Mouse (Mus musculus) limb, embryonic 11.5 days (tissue): ENCODE measurements around the gene M1ap. TPM values are rescaled to one million over a fixed set of nuclear protein-coding genes. Genes with fewer than 3 reads are reported as not detected.
A peak's percentile ranks its signal among the peaks of the same experiment; 100 is the strongest.

Source experiments
- ATAC-seq: fragments of 200-750 bp; cut with Nextera tagmentation; 2 replicates; pipeline ENCODE4 v1.8.0; 2017; ENCODE audit warnings: low read depth; ENCODE audit not compliant: insufficient number of reproducible peaks, low FRiP score, low TSS enrichment
- DNase-seq: peaks from one replicate; pipeline ENCODE4 v3.0.0-alpha.2; 2015; ENCODE audit warnings: low spot score
- H3K27ac ChIP-seq: fragments of 300-500 bp; sonication (generic); replicated peaks from 2 replicates; pipeline ENCODE4 v1.5.1; 2014; ENCODE audit warnings: low read depth, mild to moderate bottlenecking, low read length
- H3K27me3 ChIP-seq: fragments of 300-500 bp; sonication (generic); 2 replicates; pipeline ENCODE4 v1.6.1; 2014; ENCODE audit warnings: mild to moderate bottlenecking, low read length, mixed read lengths; ENCODE audit not compliant: control insufficient read depth, insufficient read depth
- H3K36me3 ChIP-seq: fragments of 300-500 bp; sonication (generic); 2 replicates; pipeline ENCODE4 v1.6.1; 2014; ENCODE audit warnings: mild to moderate bottlenecking, low read length, moderate library complexity, mixed read lengths; ENCODE audit not compliant: control insufficient read depth, insufficient read depth
- H3K4me1 ChIP-seq: fragments of 300-500 bp; sonication (generic); 2 replicates; pipeline ENCODE4 v1.6.1; 2014; ENCODE audit warnings: low read length, mixed read lengths; ENCODE audit not compliant: control insufficient read depth, insufficient read depth
- H3K4me2 ChIP-seq: fragments of 300-500 bp; sonication (generic); 2 replicates; pipeline ENCODE4 v1.6.1; 2014; ENCODE audit warnings: low read depth, mild to moderate bottlenecking, moderate library complexity; ENCODE audit not compliant: severe bottlenecking
- H3K4me3 ChIP-seq: fragments of 300-500 bp; sonication (generic); 2 replicates; pipeline ENCODE4 v1.5.1; 2014; ENCODE audit warnings: low read depth, low read length
- H3K9ac ChIP-seq: fragments of 300-500 bp; sonication (generic); 2 replicates; pipeline ENCODE4 v1.6.1; 2014; ENCODE audit warnings: mild to moderate bottlenecking, low read length
- H3K9me3 ChIP-seq: fragments of 300-500 bp; sonication (generic); 2 replicates; pipeline ENCODE4 v1.6.1; 2016; ENCODE audit warnings: low read length; ENCODE audit not compliant: control insufficient read depth
- WGBS: fragments of 180-500 bp; shearing (Covaris S2); extraction: QIAGEN DNeasy Blood & Tissue Kit; methylation state at CpG from one replicate; pipeline ENCODE4 v1.1.7; 2014; 5-methylcytosine and 5-hydroxymethylcytosine counted together
- polyA plus RNA-seq: library from polyadenylated mRNA; unstranded; fragments of >200 nt; fragmentation: Nextera tagmentation; extraction: Ambion mirVana; gene quantifications from 2 replicates; pipeline ENCODE4 v1.2.1, GENCODE M21; 2014

The M1ap gene
- polyA plus RNA-seq, 1 experiment from 2014 or later, result 0.12 TPM

- Histone ChIP-seq H3K27ac (no peak overlapping the region), H3K9me3 (no peaks in the 10 kb centered on the region), H3K27me3 (peaks cover 23% of the 10 kb centered on the region), H3K36me3 (no peaks in the 10 kb centered on the region), H3K4me1 (peaks cover 6% of the 10 kb centered on the region), H3K4me3 (no peak overlapping the region), H3K4me2 (no peak overlapping the region), H3K9ac (no peak overlapping the region)
- 20% methylated on average over 10 of the region's 10 CpGs for WGBS
- no peak for DNase-seq
- ATAC-seq, result no peak
Observed at GRCm38 (mm10) chr6:83029777-83030176, 83.1 kb downstream of the M1ap start.

GRCm38 (mm10) chr6:83031111-83031510, 84.4 kb downstream of the M1ap start:
- H3K9ac ChIP-seq, result no peak overlapping the region
- 60% methylated on average over 7 of the region's 7 CpGs for WGBS

GRCm38 (mm10) chr6:83031921-83032590, 85.4 kb downstream of the M1ap start:
- no peaks in the 10 kb centered on the region for H3K9me3 ChIP-seq
- DNase-seq (no peak), ATAC-seq (no peak)
- no peaks in the 10 kb centered on the region for H3K36me3 ChIP-seq
- 15% methylated on average over 18 of the region's 18 CpGs for WGBS
- no peak overlapping the region; the same call in 1 of the 2 replicates for H3K27ac ChIP-seq
- H3K9ac ChIP-seq, result 0 out of 2 replicates have a peak overlapping the region, but pooled peaks have one; percentile 14
- peak overlapping the region; percentile 59 for H3K4me2 ChIP-seq
- peaks cover 6% of the 10 kb centered on the region for H3K4me1 ChIP-seq
- H3K4me3 ChIP-seq, result peak overlapping the region; percentile 50
- H3K27me3 ChIP-seq, result peaks cover 23% of the 10 kb centered on the region

More at GRCm38 (mm10) chr6:83031111-83031510, 84.4 kb downstream of the M1ap start:
- no peak overlapping the region for H3K4me2 ChIP-seq
- H3K9me3 ChIP-seq, result no peaks in the 10 kb centered on the region
- no peaks in the 10 kb centered on the region for H3K36me3 ChIP-seq
- H3K27ac ChIP-seq, result no peak overlapping the region
- H3K4me3 ChIP-seq, result no peak overlapping the region
- ATAC-seq (no peak), DNase-seq (no peak)
- peaks cover 23% of the 10 kb centered on the region for H3K27me3 ChIP-seq
- peaks cover 6% of the 10 kb centered on the region for H3K4me1 ChIP-seq

- Histone ChIP-seq H3K4me2 (peak overlapping the region; percentile 59), H3K9ac (peak overlapping the region; percentile 14), H3K36me3 (no peaks in the 10 kb centered on the region), H3K4me1 (peaks cover 6% of the 10 kb centered on the region), H3K9me3 (no peaks in the 10 kb centered on the region), H3K27ac (no peak overlapping the region; the same call in 1 of the 2 replicates), H3K4me3 (peak overlapping the region; percentile 50), H3K27me3 (peaks cover 23% of the 10 kb centered on the region)
- under 1% methylated on average over 31 of the region's 31 CpGs for WGBS
- DNase-seq (peak; percentile 73), ATAC-seq (peak; percentile 31)
Observed at GRCm38 (mm10) chr6:83032769-83033191, 86.1 kb downstream of the M1ap start.

GRCm38 (mm10) chr6:83033249-83034185, 86.8 kb downstream of the M1ap start, which contains the start of the genes Dok1 and Loxl3:
Gene Dok1, minus strand, starts transcription at chr6:83033471.
Gene Loxl3, plus strand, starts transcription at chr6:83034173.
- peaks cover 10% of the 10 kb centered on the region for H3K4me1 ChIP-seq
- H3K9me3 ChIP-seq, result no peaks in the 10 kb centered on the region
- ATAC-seq (peak; percentile 72), DNase-seq (peak; percentile 82)
- under 1% methylated on average over 51 of the region's 51 CpGs for WGBS
- H3K4me2 ChIP-seq, result peak within 1 kb of the TSS; percentile 59
- H3K36me3 ChIP-seq, result no peaks in the 10 kb centered on the region
- peak within 1 kb of the TSS; percentile 68; the same call in 1 of the 2 replicates for H3K27ac ChIP-seq
- peak within 1 kb of the TSS; percentile 50 for H3K4me3 ChIP-seq
- H3K27me3 ChIP-seq, result peaks cover 23% of the 10 kb centered on the region
- H3K9ac ChIP-seq, result peak within 1 kb of the TSS; percentile 14

- Histone ChIP-seq H3K4me2 (peak overlapping the region; percentile 59), H3K9me3 (no peaks in the 10 kb centered on the region), H3K27me3 (peaks cover 23% of the 10 kb centered on the region), H3K27ac (peak overlapping the region; percentile 68; the same call in 1 of the 2 replicates), H3K4me1 (peaks cover 12% of the 10 kb centered on the region), H3K36me3 (no peaks in the 10 kb centered on the region), H3K9ac (peak overlapping the region; percentile 14), H3K4me3 (peak overlapping the region; percentile 50)
- DNase-seq, result no peak
- 19% methylated on average over 5 of the region's 5 CpGs for WGBS
- no peak for ATAC-seq
Observed at GRCm38 (mm10) chr6:83034463-83035055, 87.9 kb downstream of the M1ap start.

GRCm38 (mm10) chr6:83037188-83037587, 90.5 kb downstream of the M1ap start:
- peaks cover 9% of the 10 kb centered on the region for H3K4me1 ChIP-seq
- WGBS, result 79% methylated on average over 8 of the region's 8 CpGs
- DNase-seq (no peak), ATAC-seq (no peak)
- no peaks in the 10 kb centered on the region for H3K9me3 ChIP-seq
- H3K27me3 ChIP-seq, result peaks cover 2% of the 10 kb centered on the region
- H3K4me3 ChIP-seq, result no peak overlapping the region
- no peak overlapping the region for H3K4me2 ChIP-seq
- H3K9ac ChIP-seq, result no peak overlapping the region
- no peak overlapping the region for H3K27ac ChIP-seq
- no peaks in the 10 kb centered on the region for H3K36me3 ChIP-seq
